Mouse (Mus musculus): ENCODE measurements around the gene Xirp2.

Xirp2 gene

GRCm38 (mm10) chr2:67564851-67565479 lies 119.2 kb downstream of the Xirp2 start:
- peak; percentile 44 for DNase-seq (ENCODE audit: low read depth, low spot score)

GRCm38 (mm10) chr2:67565480-67566331 lies 119.9 kb downstream of the Xirp2 start, which contains the start of gene B3galt1:
Gene B3galt1, plus strand, starts transcription at chr2:67565871.
- peak; percentile 87 for DNase-seq (ENCODE audit: low read depth, low spot score)

GRCm38 (mm10) chr2:67566566-67566965 lies 120.8 kb downstream of the Xirp2 start:
- no peak for DNase-seq (ENCODE audit: low read depth, low spot score)

- no peak for DNase-seq (ENCODE audit: low read depth, low spot score)
Observed at GRCm38 (mm10) chr2:67567141-67567680, 121.4 kb downstream of the Xirp2 start.

All from forelimb bud, embryonic 11.5 days (tissue).